Mouse (Mus musculus) limb, embryonic 10.5 days (tissue): ENCODE results near the gene Iqsec1. TPM values are rescaled to one million over a fixed set of nuclear protein-coding genes. Genes with fewer than 3 reads are reported as not detected.

ENCODE experiments used
- DNase-seq: peaks from one replicate; pipeline ENCODE4 v3.0.0-alpha.2; 2017; ENCODE audit warnings: low spot score
- H3K27ac ChIP-seq: fragments of 300-500 bp; sonication (generic); 2 replicates; pipeline ENCODE4 v1.5.1; 2016; ENCODE audit warnings: mild to moderate bottlenecking
- H3K27me3 ChIP-seq: fragments of 300-500 bp; sonication (generic); 2 replicates; pipeline ENCODE4 v1.6.1; 2016; ENCODE audit warnings: low read depth, mild to moderate bottlenecking; ENCODE audit not compliant: poor library complexity, severe bottlenecking
- H3K36me3 ChIP-seq: fragments of 300-500 bp; sonication (generic); 2 replicates; pipeline ENCODE4 v1.6.1; 2016; ENCODE audit warnings: mild to moderate bottlenecking, moderate library complexity
- H3K4me1 ChIP-seq: fragments of 300-500 bp; sonication (generic); 2 replicates; pipeline ENCODE4 v1.6.1; 2016
- H3K4me3 ChIP-seq: fragments of 300-500 bp; sonication (generic); 2 replicates; pipeline ENCODE4 v1.5.1; 2016; ENCODE audit warnings: mild to moderate bottlenecking, moderate library complexity
- H3K9me3 ChIP-seq: fragments of 300-500 bp; sonication (generic); replicated peaks from 2 replicates; pipeline ENCODE4 v1.6.1; 2016; ENCODE audit warnings: mild to moderate bottlenecking
- WGBS: fragments of 180-500 bp; shearing (Covaris S2); methylation state at CpG from one replicate; pipeline ENCODE4 v1.1.7; 2016; 5-methylcytosine and 5-hydroxymethylcytosine counted together
- polyA plus RNA-seq: library from polyadenylated mRNA; unstranded; fragments of >200 nt; fragmentation: Nextera tagmentation; extraction: Ambion mirVana; gene quantifications from 2 replicates; pipeline ENCODE4 v1.2.1, GENCODE M21; 2016

Gene Iqsec1
- polyA plus RNA-seq, 1 experiment from 2014 or later = 6.7 TPM

- no peaks in the 10 kb centered on the region for H3K9me3 ChIP-seq
- no peak overlapping the region for H3K4me3 ChIP-seq
- no peak for DNase-seq
- no peaks in the 10 kb centered on the region for H3K4me1 ChIP-seq
- no peaks in the 10 kb centered on the region for H3K36me3 ChIP-seq
- H3K27ac ChIP-seq = no peak overlapping the region
- no peaks in the 10 kb centered on the region for H3K27me3 ChIP-seq
- 63% methylated on average over 3 of the region's 3 CpGs for WGBS
Observed at GRCm38 (mm10) chr6:90746331-90746864, 242.1 kb downstream of the Iqsec1 start.

- no peak for DNase-seq
- no peak overlapping the region for H3K4me3 ChIP-seq
- no peaks in the 10 kb centered on the region for H3K36me3 ChIP-seq
- WGBS = 76% methylated on average over 3 of the region's 3 CpGs
- peaks cover 1% of the 10 kb centered on the region; the same call in 1 of the 2 replicates for H3K4me1 ChIP-seq
- H3K27me3 ChIP-seq = no peaks in the 10 kb centered on the region
- no peaks in the 10 kb centered on the region for H3K9me3 ChIP-seq
- no peak overlapping the region for H3K27ac ChIP-seq
Observed at GRCm38 (mm10) chr6:90745401-90746198, 242.9 kb downstream of the Iqsec1 start.

- peaks cover 7% of the 10 kb centered on the region for H3K4me1 ChIP-seq
- no peak for DNase-seq
- no peaks in the 10 kb centered on the region for H3K27me3 ChIP-seq
- 69% methylated on average over 1 of the region's 1 CpGs for WGBS
- no peaks in the 10 kb centered on the region for H3K9me3 ChIP-seq
- no peak overlapping the region for H3K27ac ChIP-seq
- H3K36me3 ChIP-seq = no peaks in the 10 kb centered on the region
- no peak overlapping the region for H3K4me3 ChIP-seq
Observed at GRCm38 (mm10) chr6:90742453-90742852, 246.0 kb downstream of the Iqsec1 start.

DNA sequence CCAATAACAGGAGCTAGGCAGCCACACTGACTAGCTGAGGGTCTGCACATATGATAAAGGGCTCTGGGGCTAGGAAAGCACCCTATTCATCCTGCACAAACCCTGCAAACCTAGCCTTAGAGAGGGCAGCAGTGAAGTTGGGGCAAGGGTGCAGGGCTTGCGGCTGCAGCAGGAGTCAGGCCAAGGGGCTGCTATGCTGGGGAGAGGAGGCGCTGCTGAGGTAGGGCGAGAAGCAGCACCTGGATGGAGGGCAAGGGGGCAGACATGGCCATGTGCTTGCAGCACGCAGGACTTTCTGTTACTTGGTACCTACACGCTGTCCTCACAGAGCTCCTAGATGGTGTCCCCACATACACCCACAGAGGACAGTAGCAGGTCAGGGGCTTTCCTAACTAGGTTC is 246.8 kb downstream of the Iqsec1 start:
- peaks cover 14% of the 10 kb centered on the region for H3K4me1 ChIP-seq
- no peaks in the 10 kb centered on the region for H3K9me3 ChIP-seq
- no peak for DNase-seq
- H3K27me3 ChIP-seq = peaks cover 6% of the 10 kb centered on the region; the same call in 1 of the 2 replicates
- H3K36me3 ChIP-seq = no peaks in the 10 kb centered on the region
- no peak overlapping the region for H3K27ac ChIP-seq
- no peak overlapping the region for H3K4me3 ChIP-seq
- WGBS = 86% methylated on average over 5 of the region's 5 CpGs

DNA sequence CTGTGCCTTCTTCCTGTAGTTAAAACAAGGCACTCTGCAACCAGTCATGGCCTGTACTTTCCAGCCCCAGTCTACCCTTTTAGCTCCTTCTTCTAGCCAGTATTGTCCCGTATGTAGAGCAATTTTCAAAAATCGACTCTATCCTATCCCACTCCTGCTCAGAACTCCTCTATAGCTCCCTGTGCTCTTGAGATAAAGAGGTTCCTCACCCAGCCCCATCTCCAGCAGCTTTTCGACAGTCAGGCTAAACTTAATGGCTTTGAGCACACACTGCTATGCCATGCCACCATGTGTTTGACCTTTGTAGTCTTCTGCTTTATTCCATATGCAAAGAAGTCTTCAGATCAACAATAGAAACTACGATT is 247.4 kb downstream of the Iqsec1 start:
- Histone ChIP-seq H3K27ac (no peak overlapping the region), H3K27me3 (peaks cover 8% of the 10 kb centered on the region; the same call in 1 of the 2 replicates), H3K4me3 (no peak overlapping the region), H3K4me1 (peaks cover 21% of the 10 kb centered on the region), H3K36me3 (no peaks in the 10 kb centered on the region), H3K9me3 (no peaks in the 10 kb centered on the region)
- no peak for DNase-seq
- 84% methylated on average over 4 of the region's 4 CpGs for WGBS

DNA sequence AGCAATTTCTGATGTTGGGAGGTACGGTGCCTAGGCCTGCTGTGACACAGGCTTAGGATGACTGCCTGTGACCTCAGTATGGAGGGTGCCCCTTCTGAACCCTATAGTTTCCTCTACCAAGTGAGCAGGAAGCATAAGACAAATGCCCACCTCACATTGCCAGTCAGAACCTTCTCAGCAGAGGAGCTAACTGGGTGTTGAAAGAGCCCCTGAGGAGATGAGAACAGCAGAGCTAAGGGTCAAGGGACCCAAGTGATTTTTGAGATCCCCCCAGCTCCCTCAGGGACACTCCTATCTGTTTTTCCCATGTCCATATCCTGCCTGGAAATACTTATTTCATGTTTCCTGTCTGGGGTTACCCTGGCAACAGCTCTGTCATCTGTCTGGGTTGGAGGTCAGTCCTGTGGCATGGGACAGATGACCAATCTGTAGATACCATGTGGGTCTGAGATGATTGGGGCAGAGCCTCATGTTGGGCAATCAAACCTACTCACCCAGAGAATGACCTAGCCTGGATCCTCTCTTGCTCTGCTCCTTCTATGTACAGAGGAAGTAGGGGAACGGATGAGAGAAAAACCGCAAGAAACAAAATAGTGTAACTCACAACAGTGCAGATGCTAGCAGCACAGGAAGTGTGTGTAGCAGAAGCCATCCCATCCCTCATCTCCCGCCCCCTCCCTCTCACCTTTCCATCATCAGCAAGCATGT is 248.0 kb downstream of the Iqsec1 start:
- WGBS = 86% methylated on average over 4 of the region's 4 CpGs
- no peak overlapping the region for H3K4me3 ChIP-seq
- peaks cover 13% of the 10 kb centered on the region for H3K27me3 ChIP-seq
- no peaks in the 10 kb centered on the region for H3K9me3 ChIP-seq
- no peaks in the 10 kb centered on the region for H3K36me3 ChIP-seq
- H3K27ac ChIP-seq = no peak overlapping the region
- H3K4me1 ChIP-seq = peaks cover 26% of the 10 kb centered on the region
- no peak for DNase-seq

GRCm38 (mm10) chr6:90737376-90737775 is 251.1 kb downstream of the Iqsec1 start:
- H3K27ac ChIP-seq = no peak overlapping the region; the same call in 1 of the 2 replicates

DNA sequence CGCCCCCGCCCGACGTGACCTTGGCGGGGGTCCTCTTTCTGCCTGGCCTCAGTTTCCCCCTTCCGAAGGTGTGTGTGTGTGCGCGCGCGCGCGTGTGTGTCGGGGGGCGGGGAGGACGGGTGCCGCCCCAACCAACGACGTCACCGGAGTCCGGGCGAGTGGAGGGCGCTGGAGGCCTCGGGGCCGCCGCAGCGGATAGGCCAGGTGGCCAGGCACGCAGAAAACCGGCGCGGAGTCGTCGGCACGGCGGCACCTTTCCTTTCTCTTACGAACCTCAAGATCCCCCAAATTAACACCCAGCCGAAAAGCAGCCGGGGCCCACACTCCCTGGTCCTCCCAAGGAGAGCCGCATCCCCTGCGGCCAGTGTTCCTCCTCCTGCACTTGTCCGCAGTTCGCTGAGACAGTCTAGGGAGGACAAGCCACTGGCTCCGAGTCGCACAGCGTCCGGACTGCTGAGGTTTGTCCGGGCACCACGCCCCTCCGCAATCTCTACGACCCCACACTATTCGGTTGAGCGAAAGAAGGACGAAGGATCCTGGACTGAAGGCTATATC is 251.7 kb downstream of the Iqsec1 start:
- peak overlapping the region; percentile 80 for H3K4me3 ChIP-seq
- no peaks in the 10 kb centered on the region for H3K9me3 ChIP-seq
- H3K36me3 ChIP-seq = no peaks in the 10 kb centered on the region
- H3K4me1 ChIP-seq = peaks cover 34% of the 10 kb centered on the region
- H3K27me3 ChIP-seq = peaks cover 29% of the 10 kb centered on the region
- WGBS = under 1% methylated on average over 45 of the region's 52 CpGs
- peak overlapping the region; percentile 85 for H3K27ac ChIP-seq
- DNase-seq = peak; percentile 78

More at GRCm38 (mm10) chr6:90737376-90737775, 251.1 kb downstream of the Iqsec1 start:
- H3K27me3 ChIP-seq = peaks cover 29% of the 10 kb centered on the region
- H3K36me3 ChIP-seq = no peaks in the 10 kb centered on the region
- H3K4me3 ChIP-seq = peak overlapping the region; percentile 80
- 3% methylated on average over 12 of the region's 12 CpGs for WGBS
- no peaks in the 10 kb centered on the region for H3K9me3 ChIP-seq
- peaks cover 34% of the 10 kb centered on the region for H3K4me1 ChIP-seq
- DNase-seq = peak; percentile 96

GRCm38 (mm10) chr6:90736074-90736672 is 252.3 kb downstream of the Iqsec1 start:
- Histone ChIP-seq H3K36me3 (no peaks in the 10 kb centered on the region), H3K27me3 (peaks cover 29% of the 10 kb centered on the region), H3K4me3 (peak overlapping the region; percentile 80), H3K4me1 (peaks cover 40% of the 10 kb centered on the region), H3K27ac (peak overlapping the region; percentile 85), H3K9me3 (no peaks in the 10 kb centered on the region)
- peak; percentile 67 for DNase-seq
- under 1% methylated on average over 67 of the region's 69 CpGs for WGBS

- Histone ChIP-seq H3K36me3 (no peaks in the 10 kb centered on the region), H3K27me3 (peaks cover 29% of the 10 kb centered on the region), H3K9me3 (no peaks in the 10 kb centered on the region), H3K27ac (peak overlapping the region; percentile 85), H3K4me1 (peaks cover 44% of the 10 kb centered on the region), H3K4me3 (peak overlapping the region; percentile 80)
- no peak for DNase-seq
- WGBS = 36% methylated on average over 4 of the region's 4 CpGs
Observed at GRCm38 (mm10) chr6:90735396-90736036, 253.0 kb downstream of the Iqsec1 start.

GRCm38 (mm10) chr6:90734806-90735205 is 253.7 kb downstream of the Iqsec1 start:
- Histone ChIP-seq H3K27ac (no peak overlapping the region), H3K4me1 (peaks cover 47% of the 10 kb centered on the region)
- no peak for DNase-seq

DNA sequence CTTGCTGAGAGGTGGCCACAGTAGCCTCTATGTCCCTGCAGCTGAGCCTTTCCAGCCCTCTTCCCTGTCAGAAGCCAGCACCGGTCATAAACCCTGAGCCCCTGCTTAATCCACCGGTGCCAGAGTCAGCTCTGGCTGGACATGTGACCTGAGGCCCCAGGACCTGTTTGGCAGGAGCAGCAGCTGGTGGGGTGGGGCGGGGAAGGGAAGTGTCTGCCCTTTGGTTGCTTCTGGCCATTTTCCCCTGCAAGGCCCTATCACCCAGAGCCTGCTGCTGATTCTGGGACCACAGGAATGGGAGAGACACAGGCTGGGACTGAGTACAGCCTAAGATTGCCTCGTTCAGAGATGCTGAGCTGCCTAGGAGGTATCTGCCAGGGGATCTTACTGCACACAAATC is 257.2 kb downstream of the Iqsec1 start:
- no peaks in the 10 kb centered on the region for H3K36me3 ChIP-seq
- peak; percentile 41 for DNase-seq
- H3K4me3 ChIP-seq = no peak overlapping the region
- H3K27me3 ChIP-seq = peaks cover 24% of the 10 kb centered on the region
- 12% methylated on average over 4 of the region's 4 CpGs for WGBS
- H3K9me3 ChIP-seq = no peaks in the 10 kb centered on the region
- H3K27ac ChIP-seq = peak overlapping the region; percentile 3; the same call in 1 of the 2 replicates
- peaks cover 53% of the 10 kb centered on the region for H3K4me1 ChIP-seq

More at GRCm38 (mm10) chr6:90734806-90735205, 253.7 kb downstream of the Iqsec1 start:
- Histone ChIP-seq H3K4me3 (no peak overlapping the region), H3K27me3 (peaks cover 29% of the 10 kb centered on the region), H3K36me3 (no peaks in the 10 kb centered on the region), H3K9me3 (no peaks in the 10 kb centered on the region)
